Mouse (Mus musculus): Measurements from ENCODE around the gene Bhlhe23. TPM values are rescaled to one million over a fixed set of nuclear protein-coding genes. Genes with fewer than 3 reads are reported as not detected.

Bhlhe23 gene
- total RNA-seq, 2 experiments from 2014 or later = not detected

DNA sequence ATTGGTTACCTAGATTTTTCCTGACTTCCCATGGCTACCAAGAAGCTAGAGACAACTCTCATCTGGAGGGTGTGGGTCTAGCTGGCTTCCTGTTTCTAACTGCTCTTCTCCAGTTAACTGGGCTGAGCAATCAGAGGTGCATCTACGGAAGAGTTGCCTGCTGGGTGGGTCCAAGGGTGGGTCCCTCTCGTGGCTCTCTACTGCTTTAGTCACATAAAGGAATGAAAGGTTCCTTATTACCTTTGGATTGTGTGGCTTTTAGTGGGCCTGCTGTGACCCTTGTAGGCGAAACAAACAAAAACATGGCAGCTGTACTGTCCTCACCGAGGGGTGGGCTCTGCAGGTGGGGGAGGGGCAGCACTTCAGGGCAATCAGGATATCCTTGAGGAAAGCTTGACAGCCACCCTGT is 49.1 kb downstream of the Bhlhe23 start:
- ATAC-seq (replicated peaks; ENCODE audit: low FRiP score, poor library complexity, severe bottlenecking) = no peak

DNA sequence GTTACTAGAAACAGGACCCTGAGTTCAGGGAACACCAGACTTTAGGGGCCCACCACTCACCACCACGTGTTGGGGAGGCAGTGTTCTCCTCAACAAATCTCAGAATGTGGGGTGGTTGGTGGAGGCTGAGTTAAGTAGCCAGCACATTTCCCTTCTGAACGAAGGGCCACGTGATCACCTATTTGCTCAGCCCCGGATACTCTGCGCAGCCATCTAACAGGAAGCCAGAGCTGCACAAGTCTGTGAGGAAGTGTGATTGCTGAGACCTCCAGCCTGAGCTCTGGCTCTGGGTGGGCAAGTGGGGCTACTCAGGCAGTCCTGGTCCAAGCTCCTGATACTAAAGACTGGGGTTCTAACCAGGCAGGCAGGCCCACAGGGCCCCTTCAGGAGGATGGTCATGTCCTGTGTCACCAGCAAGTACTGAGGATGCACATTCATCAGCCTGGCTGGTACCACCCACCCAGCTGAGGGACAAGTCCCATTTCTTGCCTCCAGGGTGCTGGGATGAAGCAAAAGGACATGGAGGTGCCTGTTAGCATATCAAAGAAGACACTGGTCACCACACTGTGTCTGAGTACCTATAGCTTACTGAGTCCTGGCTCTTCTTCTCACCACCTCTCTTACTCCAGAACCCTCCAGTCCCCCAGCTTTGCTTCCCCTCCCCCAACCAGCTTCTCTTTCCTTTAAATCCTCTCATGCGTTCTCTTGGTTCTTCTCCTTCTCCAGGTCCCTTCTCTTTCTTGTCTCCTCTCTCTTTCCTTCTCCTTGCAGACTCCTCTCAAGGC is 49.9 kb downstream of the Bhlhe23 start:
- no peak for ATAC-seq (replicated peaks; ENCODE audit: low FRiP score, poor library complexity, severe bottlenecking)

DNA sequence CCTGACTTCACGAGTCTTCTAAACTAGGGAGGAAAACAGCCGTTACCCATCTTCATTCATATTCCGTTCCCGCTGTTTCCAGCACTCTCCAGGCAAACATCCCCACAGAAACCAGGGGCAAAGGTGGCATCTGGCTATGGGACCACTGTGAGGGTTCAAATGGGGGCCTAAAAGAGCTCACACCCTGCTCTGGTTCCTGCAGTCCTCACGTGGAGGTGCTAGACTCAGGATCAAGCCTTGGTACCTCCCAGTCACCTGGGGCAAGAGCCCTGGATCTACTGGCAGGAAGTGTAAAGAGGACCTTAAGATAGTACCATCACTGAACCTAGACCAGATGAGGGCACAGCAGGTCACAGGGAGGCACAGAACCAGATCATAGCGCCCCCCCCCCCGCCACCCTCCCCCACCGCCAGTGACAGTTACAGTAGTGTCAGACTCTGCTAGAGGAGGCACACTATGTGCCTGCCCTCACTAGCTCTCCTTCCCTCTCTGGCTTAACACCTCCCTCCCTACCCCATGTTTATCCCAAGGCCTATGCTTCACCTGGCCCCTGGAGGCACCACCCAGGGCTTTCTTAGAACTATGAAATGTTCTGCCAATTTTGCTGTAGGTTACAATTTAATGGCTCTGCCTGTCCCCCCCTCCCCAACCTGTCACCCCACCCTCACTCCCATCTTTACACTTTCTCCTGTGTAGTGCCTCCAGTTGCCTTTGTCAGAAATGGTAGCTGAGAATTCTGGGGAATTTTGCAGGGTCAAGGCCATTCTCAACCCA is 50.7 kb downstream of the Bhlhe23 start:
- ATAC-seq (replicated peaks; ENCODE audit: low FRiP score, poor library complexity, severe bottlenecking) = no peak

DNA sequence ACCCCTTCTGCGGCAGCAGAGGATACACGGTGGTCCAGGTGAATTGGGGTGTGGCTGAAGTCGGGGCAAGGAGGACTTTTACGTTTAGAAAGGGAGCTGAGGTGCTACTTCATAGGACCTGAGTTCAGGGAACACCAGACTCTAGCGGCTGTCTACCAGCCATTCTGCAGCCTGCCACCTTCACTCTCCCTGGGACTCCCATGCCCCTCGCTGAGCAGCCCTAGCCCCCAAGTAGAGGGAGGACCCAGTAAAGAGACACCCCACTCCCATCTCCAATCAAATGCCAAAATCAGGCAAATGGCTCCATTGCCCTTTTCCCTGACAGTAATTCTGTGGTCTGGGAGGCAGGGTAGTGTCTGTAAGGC is 51.3 kb downstream of the Bhlhe23 start:
- ATAC-seq (replicated peaks; ENCODE audit: low FRiP score, poor library complexity, severe bottlenecking) = no peak

DNA sequence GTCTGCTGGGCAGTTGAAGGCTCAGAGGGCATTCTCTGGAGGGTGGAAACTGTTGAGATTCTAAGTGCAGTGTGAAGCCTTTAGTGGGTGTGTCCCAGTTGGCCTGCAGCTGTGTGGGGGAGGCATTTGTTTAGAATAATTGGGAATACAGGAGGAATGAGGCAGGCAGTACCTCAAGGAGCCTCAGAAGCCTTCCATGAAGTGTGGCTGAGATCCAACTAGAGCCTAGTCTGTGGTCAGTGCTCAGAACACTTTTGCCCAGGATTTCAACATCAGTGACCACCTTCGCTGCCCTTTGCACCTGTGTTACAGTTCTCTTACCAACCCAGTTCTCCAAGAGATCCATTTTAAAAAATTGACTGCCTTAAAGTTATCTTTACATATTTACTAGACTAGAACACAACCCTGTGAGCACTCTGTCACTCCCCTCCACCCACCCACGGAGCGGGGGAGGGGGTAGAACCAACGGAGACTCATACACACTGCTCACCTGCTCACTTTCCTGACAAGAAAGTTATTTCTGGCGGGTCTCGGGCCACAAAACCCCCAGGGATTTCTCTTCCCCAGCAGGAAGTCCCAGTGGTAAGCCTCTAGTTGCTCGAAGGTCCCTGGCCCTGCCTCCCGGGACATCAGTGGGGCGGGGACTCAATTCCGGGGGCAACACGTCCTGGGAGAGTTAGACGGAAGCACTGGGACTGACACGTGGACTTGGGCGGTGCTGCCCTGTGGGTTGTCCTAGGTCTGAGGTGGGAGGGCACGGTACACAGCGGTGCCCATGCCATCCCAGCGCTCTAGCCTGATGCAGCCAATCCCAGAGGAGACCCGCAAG is 51.9 kb downstream of the Bhlhe23 start, which contains the start of gene Slc17a9:
Gene Slc17a9, plus strand, starts transcription at position 679 of the 829 bp plus-strand sequence.
- ATAC-seq (replicated peaks; ENCODE audit: low FRiP score, poor library complexity, severe bottlenecking) = peak; percentile 57; the same call in 1 of the 2 replicates

Other genes with a start within 250 kb of the Bhlhe23 start
- 10.0 and 10.4 TPM in 2 replicates for gene Mrgbp, start 195.6 kb downstream of the Bhlhe23 start, total RNA-seq (2015; ENCODE audit: low replicate concordance)
- gene Mrgbp, start 195.6 kb downstream of the Bhlhe23 start, total RNA-seq (2017; ENCODE audit: low replicate concordance) = 7.1 and 17.3 TPM in 2 replicates
- gene Ogfr, start 187.7 kb downstream of the Bhlhe23 start, total RNA-seq (2015; ENCODE audit: low replicate concordance) = 11.5 and 18.8 TPM in 2 replicates
- 22.2 and 27.9 TPM in 2 replicates for gene Ogfr, start 187.7 kb downstream of the Bhlhe23 start, total RNA-seq (2017; ENCODE audit: low replicate concordance)
- gene Col9a3, start 179.1 kb downstream of the Bhlhe23 start, total RNA-seq (2015; ENCODE audit: low replicate concordance) = not detected in 2 replicates
- 0.94 and 2.2 TPM in 2 replicates for gene Col9a3, start 179.1 kb downstream of the Bhlhe23 start, total RNA-seq (2017; ENCODE audit: low replicate concordance)
- gene Tcfl5, start 134.2 kb downstream of the Bhlhe23 start, total RNA-seq (2015; ENCODE audit: low replicate concordance) = not detected in 2 replicates
- not detected in 2 replicates for gene Tcfl5, start 134.2 kb downstream of the Bhlhe23 start, total RNA-seq (2017; ENCODE audit: low replicate concordance)
- gene Dido1, start 66.9 kb downstream of the Bhlhe23 start, total RNA-seq (2015; ENCODE audit: low replicate concordance) = 25.2 and 25.3 TPM in 2 replicates
- 45.2 and 57.2 TPM in 2 replicates for gene Dido1, start 66.9 kb downstream of the Bhlhe23 start, total RNA-seq (2017; ENCODE audit: low replicate concordance)
- gene Gid8, start 66.8 kb downstream of the Bhlhe23 start, total RNA-seq (2015; ENCODE audit: low replicate concordance) = 49.8 and 77.7 TPM in 2 replicates
- 113 and 114 TPM in 2 replicates for gene Gid8, start 66.8 kb downstream of the Bhlhe23 start, total RNA-seq (2017; ENCODE audit: low replicate concordance)
- 10.6 and 16.1 TPM in 2 replicates for gene Slc17a9, start 51.6 kb downstream of the Bhlhe23 start, total RNA-seq (2015; ENCODE audit: low replicate concordance)
- gene Slc17a9, start 51.6 kb downstream of the Bhlhe23 start, total RNA-seq (2017; ENCODE audit: low replicate concordance) = 1.5 and 3.1 TPM in 2 replicates
- gene Ythdf1, start 144.0 kb upstream of the Bhlhe23 start, total RNA-seq (2015; ENCODE audit: low replicate concordance) = 15.0 and 17.3 TPM in 2 replicates
- 7.0 and 11.8 TPM in 2 replicates for gene Ythdf1, start 144.0 kb upstream of the Bhlhe23 start, total RNA-seq (2017; ENCODE audit: low replicate concordance)
- gene Birc7, start 152.1 kb upstream of the Bhlhe23 start, total RNA-seq (2015; ENCODE audit: low replicate concordance) = not detected in 2 replicates
- not detected in 2 replicates for gene Birc7, start 152.1 kb upstream of the Bhlhe23 start, total RNA-seq (2017; ENCODE audit: low replicate concordance)
- gene Nkain4, start 177.8 kb upstream of the Bhlhe23 start, total RNA-seq (2015; ENCODE audit: low replicate concordance) = not detected in 2 replicates
- gene Nkain4, start 177.8 kb upstream of the Bhlhe23 start, total RNA-seq (2017; ENCODE audit: low replicate concordance) = not detected in 2 replicates
- gene Arfgap1, start 190.3 kb upstream of the Bhlhe23 start, total RNA-seq (2015; ENCODE audit: low replicate concordance) = 11.9 and 12.5 TPM in 2 replicates
- 11.2 and 21.0 TPM in 2 replicates for gene Arfgap1, start 190.3 kb upstream of the Bhlhe23 start, total RNA-seq (2017; ENCODE audit: low replicate concordance)
- gene Col20a1, start 209.6 kb upstream of the Bhlhe23 start, total RNA-seq (2015; ENCODE audit: low replicate concordance) = 1.7 TPM in 1 of 2 replicates, not detected in the other
- 0.26 and 0.42 TPM in 2 replicates for gene Col20a1, start 209.6 kb upstream of the Bhlhe23 start, total RNA-seq (2017; ENCODE audit: low replicate concordance)